Mouse (Mus musculus): ENCODE data around the gene Zfp575.
A peak's percentile ranks its signal among the peaks of the same experiment; 100 is the strongest.
"Not testable (repeated sequence)": the region's sequence is repeated elsewhere in the genome, so short reads cannot be mapped to it uniquely, and the experiment has no call there.

The Zfp575 gene

GRCm38 (mm10) chr7:24587330-24588105 lies at the start of gene Zfp575, which contains the start of gene Ethe1:
Gene Zfp575 (minus strand): TSS chr7:24587641.
Gene Ethe1 (plus strand): TSS chr7:24587543.
- DNase-seq (ENCODE audit: low read depth, low spot score) = peak; percentile 86

GRCm38 (mm10) chr7:24637046-24637445 lies 49.6 kb upstream of the Zfp575 start:
- DNase-seq (ENCODE audit: low read depth, low spot score) = no peak

GRCm38 (mm10) chr7:24636264-24636663 lies 48.8 kb upstream of the Zfp575 start, which contains the start of gene Lypd3:
Gene Lypd3 (plus strand): TSS chr7:24636550.
- DNase-seq (ENCODE audit: low read depth, low spot score) = no peak

GRCm38 (mm10) chr7:24630116-24630880 lies 42.9 kb upstream of the Zfp575 start:
- DNase-seq (ENCODE audit: low read depth, low spot score) = no peak

GRCm38 (mm10) chr7:24629672-24630071 lies 42.2 kb upstream of the Zfp575 start:
- no peak for DNase-seq (ENCODE audit: low read depth, low spot score)

- DNase-seq (ENCODE audit: low read depth, low spot score) = peak; percentile 87
Observed at GRCm38 (mm10) chr7:24628685-24629610, 41.5 kb upstream of the Zfp575 start.

GRCm38 (mm10) chr7:24622967-24623366 lies 35.5 kb upstream of the Zfp575 start:
- no peak for DNase-seq (ENCODE audit: low read depth, low spot score)

GRCm38 (mm10) chr7:24621193-24621592 lies 33.8 kb upstream of the Zfp575 start:
- DNase-seq (ENCODE audit: low read depth, low spot score) = no peak

- no peak for DNase-seq (ENCODE audit: low read depth, low spot score)
Observed at GRCm38 (mm10) chr7:24619671-24620397, 32.4 kb upstream of the Zfp575 start.

- not testable (repeated sequence) for DNase-seq (ENCODE audit: low read depth, low spot score)
Observed at GRCm38 (mm10) chr7:24618374-24618773, 30.9 kb upstream of the Zfp575 start.

- no peak for DNase-seq (ENCODE audit: low read depth, low spot score)
Observed at GRCm38 (mm10) chr7:24617763-24618162, 30.3 kb upstream of the Zfp575 start.

GRCm38 (mm10) chr7:24614816-24615215 lies 27.4 kb upstream of the Zfp575 start:
- DNase-seq (ENCODE audit: low read depth, low spot score) = no peak

GRCm38 (mm10) chr7:24612308-24612910 lies 25.0 kb upstream of the Zfp575 start:
- DNase-seq (ENCODE audit: low read depth, low spot score) = no peak

GRCm38 (mm10) chr7:24611709-24612108 lies 24.3 kb upstream of the Zfp575 start:
- no peak for DNase-seq (ENCODE audit: low read depth, low spot score)

GRCm38 (mm10) chr7:24610879-24611494 lies 23.5 kb upstream of the Zfp575 start:
- peak; percentile 78 for DNase-seq (ENCODE audit: low read depth, low spot score)

- DNase-seq (ENCODE audit: low read depth, low spot score) = no peak
Observed at GRCm38 (mm10) chr7:24610144-24610878, 22.9 kb upstream of the Zfp575 start, which contains the start of gene Phldb3. Gene Phldb3 (plus strand): TSS chr7:24610763.

- DNase-seq (ENCODE audit: low read depth, low spot score) = no peak
Observed at GRCm38 (mm10) chr7:24608561-24608960, 21.1 kb upstream of the Zfp575 start.

- DNase-seq (ENCODE audit: low read depth, low spot score) = peak; percentile 35
Observed at GRCm38 (mm10) chr7:24608017-24608416, 20.6 kb upstream of the Zfp575 start.

GRCm38 (mm10) chr7:24606046-24606445 lies 18.6 kb upstream of the Zfp575 start:
- no peak for DNase-seq (ENCODE audit: low read depth, low spot score)
